Mouse (Mus musculus) CH12.LX (cell line): ENCODE data around the gene Ccdc185. TPM values are rescaled to one million over a fixed set of nuclear protein-coding genes. Genes with fewer than 3 reads are reported as not detected.

Experiments used
- DNase-seq: peaks from one replicate; pipeline ENCODE4 v3.0.0-alpha.2; 2013; ENCODE audit errors: extremely low read depth
- H3K27ac ChIP-seq: 2 replicates; pipeline ENCODE4 v1.5.1; 2012; ENCODE audit warnings: low read depth, mild to moderate bottlenecking, control low read depth, moderate library complexity; ENCODE audit not compliant: insufficient read depth
- H3K27me3 ChIP-seq: replicated peaks from 2 replicates; pipeline ENCODE3; 2012; ENCODE audit warnings: inconsistent platforms
- H3K36me3 ChIP-seq, 2 experiments: replicated peaks in 1 of 2; 2 replicates each; pipeline versions ENCODE3 to v1.6.1; 2012; ENCODE audit warnings: inconsistent platforms in 1 of 2, low read length in 1 of 2, mild to moderate bottlenecking in 1 of 2, mixed read lengths in 1 of 2, moderate library complexity in 1 of 2; ENCODE audit not compliant: control insufficient read depth in 1 of 2, insufficient read depth in 1 of 2
- H3K4me1 ChIP-seq, 2 experiments: 2 replicates each; pipeline ENCODE4 v1.6.1; 2012; ENCODE audit warnings: inconsistent platforms in 1 of 2, moderate library complexity in 1 of 2; ENCODE audit not compliant: insufficient read depth in 2 of 2, control insufficient read depth in 1 of 2
- H3K4me2 ChIP-seq: 2 replicates; pipeline ENCODE4 v1.6.1; 2012; ENCODE audit warnings: low read depth, mild to moderate bottlenecking, control low read depth; ENCODE audit not compliant: poor library complexity, insufficient read depth, severe bottlenecking
- H3K4me3 ChIP-seq, 3 experiments: fragments of 150-350 bp in 1 of 3; sonication (generic) in 1 of 3; replicated peaks in 1 of 3; 2 replicates each; pipeline versions ENCODE3 to v1.5.1; 2011 to 2012; ENCODE audit warnings: low read depth in 2 of 3, low read length in 2 of 3, mild to moderate bottlenecking in 2 of 3, moderate library complexity in 2 of 3, control low read depth in 1 of 3, improper control_type of control experiment in 1 of 3, inconsistent platforms in 1 of 3, mixed read lengths in 1 of 3; ENCODE audit not compliant: poor library complexity in 1 of 3
- H3K79me2 ChIP-seq: replicated peaks from 2 replicates; pipeline ENCODE4 v1.6.1; 2012; ENCODE audit warnings: mild to moderate bottlenecking, moderate library complexity; ENCODE audit not compliant: control insufficient read depth, poor library complexity, insufficient read depth, severe bottlenecking; ENCODE audit errors: extremely low read depth
- H3K9ac ChIP-seq: 2 replicates; pipeline ENCODE4 v1.6.1; 2012; ENCODE audit warnings: low read depth, mild to moderate bottlenecking, control low read depth, moderate library complexity; ENCODE audit not compliant: insufficient read depth
- H3K9me3 ChIP-seq: replicated peaks from 2 replicates; pipeline ENCODE3; 2012; ENCODE audit warnings: low read length, inconsistent platforms, mixed read lengths
- CHD1 ChIP-seq: IDR thresholded peaks from 2 replicates; pipeline ENCODE4 v1.6.1; 2012; ENCODE audit warnings: low read depth, low read length, improper control_type of control experiment, inconsistent platforms
- CHD2 ChIP-seq: IDR thresholded peaks from 2 replicates; pipeline ENCODE4 v1.6.1; 2011; ENCODE audit warnings: low read length, improper control_type of control experiment
- ELF1 ChIP-seq: IDR thresholded peaks from 2 replicates; pipeline ENCODE4 v1.6.1; 2014; ENCODE audit warnings: low read depth, mild to moderate bottlenecking, inconsistent platforms, low read length, improper control_type of control experiment
- EP300 ChIP-seq: IDR thresholded peaks from 2 replicates; pipeline ENCODE4 v1.6.1; 2011; ENCODE audit warnings: low read length, improper control_type of control experiment
- HCFC1 ChIP-seq: IDR thresholded peaks from 2 replicates; pipeline ENCODE4 v1.6.1; 2012; ENCODE audit warnings: low read depth, mild to moderate bottlenecking, inconsistent platforms, low read length, improper control_type of control experiment
- IRF4 ChIP-seq: IDR thresholded peaks from 2 replicates; pipeline ENCODE4 v1.6.1; 2014; ENCODE audit warnings: low read depth, mild to moderate bottlenecking, inconsistent platforms, low read length, improper control_type of control experiment
- MAZ ChIP-seq: IDR thresholded peaks from 2 replicates; pipeline ENCODE4 v1.6.1; 2012; ENCODE audit warnings: low read depth, mild to moderate bottlenecking, inconsistent platforms, low read length, improper control_type of control experiment, moderate library complexity
- MYC ChIP-seq: IDR thresholded peaks from 2 replicates; pipeline ENCODE4 v1.6.1; 2011; ENCODE audit warnings: low read depth, mild to moderate bottlenecking, improper control_type of control experiment, low read length
- NELFE ChIP-seq: IDR thresholded peaks from 2 replicates; pipeline ENCODE4 v1.6.1; 2011; ENCODE audit warnings: low read depth, low read length, improper control_type of control experiment
- NRF1 ChIP-seq: IDR thresholded peaks from 2 replicates; pipeline ENCODE4 v1.6.1; 2014; ENCODE audit warnings: low read depth, mild to moderate bottlenecking, inconsistent platforms, low read length, improper control_type of control experiment, moderate library complexity
- PAX5 ChIP-seq: IDR thresholded peaks from 2 replicates; pipeline ENCODE4 v1.6.1; 2012; ENCODE audit warnings: low read length, inconsistent platforms, mixed read lengths
- POLR2AphosphoS2 ChIP-seq: IDR thresholded peaks from 2 replicates; pipeline ENCODE4 v1.6.1; 2011; ENCODE audit warnings: low read depth, low read length, improper control_type of control experiment
- RCOR1 ChIP-seq: conservative IDR thresholded peaks from 2 replicates; pipeline ENCODE4 v1.6.1; 2012; ENCODE audit warnings: low read depth, mild to moderate bottlenecking, inconsistent platforms, low read length, improper control_type of control experiment
- SIN3A ChIP-seq: IDR thresholded peaks from 2 replicates; pipeline ENCODE4 v1.6.1; 2012; ENCODE audit warnings: low read length, improper control_type of control experiment, inconsistent platforms
- TBP ChIP-seq: conservative IDR thresholded peaks from 2 replicates; pipeline ENCODE4 v1.6.1; 2011; ENCODE audit warnings: low read depth, low read length, improper control_type of control experiment
- TCF12 ChIP-seq: IDR thresholded peaks from 2 replicates; pipeline ENCODE4 v1.6.1; 2014; ENCODE audit warnings: low read depth, mild to moderate bottlenecking, inconsistent platforms, low read length, improper control_type of control experiment
- UBTF ChIP-seq: IDR thresholded peaks from 2 replicates; pipeline ENCODE4 v1.6.1; 2012; ENCODE audit warnings: low read depth, mild to moderate bottlenecking, inconsistent platforms, low read length, improper control_type of control experiment, moderate library complexity
- ZMIZ1 ChIP-seq: IDR thresholded peaks from 2 replicates; pipeline ENCODE4 v1.6.1; 2012; ENCODE audit warnings: low read depth, mild to moderate bottlenecking, inconsistent platforms, low read length, improper control_type of control experiment
- dilution Hi-C: fragments of 300-500 bp; cut with MboI; formaldehyde crosslinking; loops from 2 replicates; pipeline ENCODE4 v1.14.3; 2020; ENCODE audit warnings: low sequenced_read_pairs; ENCODE audit not compliant: extremely low pct_unique_long_range_greater_than_20kb, extremely low pct_ligation_motif_present
- in situ Hi-C: fragments of 300-500 bp; cut with MboI; formaldehyde crosslinking; loops from 3 replicates; pipeline ENCODE4 v1.14.3; 2019; ENCODE audit warnings: low sequenced_read_pairs, low pct_ligation_motif_present, low pct_unique_long_range_greater_than_20kb, mixed read lengths
- polyA plus RNA-seq: library from polyadenylated mRNA; unstranded; fragments of >175 nt; gene quantifications from 2 replicates; pipeline ENCODE4 v1.2.1, GENCODE M21; 2012; ENCODE audit warnings: low read depth; ENCODE audit not compliant: insufficient read length
- total RNA-seq, 2 experiments: library from RNA; depleted of rRNA; stranded (reverse); fragments of 300-350 nt in 1 of 2; fragments of >200 nt in 1 of 2; gene quantifications; 2 replicates each; pipeline ENCODE4 v1.2.3; 2012 to 2014

The Ccdc185 gene
- not detected in 2 replicates for total RNA-seq (2012; rRNA removed)
- not detected in 2 replicates for total RNA-seq (2014; rRNA removed)
- polyA plus RNA-seq, result not detected in 2 replicates

DNA sequence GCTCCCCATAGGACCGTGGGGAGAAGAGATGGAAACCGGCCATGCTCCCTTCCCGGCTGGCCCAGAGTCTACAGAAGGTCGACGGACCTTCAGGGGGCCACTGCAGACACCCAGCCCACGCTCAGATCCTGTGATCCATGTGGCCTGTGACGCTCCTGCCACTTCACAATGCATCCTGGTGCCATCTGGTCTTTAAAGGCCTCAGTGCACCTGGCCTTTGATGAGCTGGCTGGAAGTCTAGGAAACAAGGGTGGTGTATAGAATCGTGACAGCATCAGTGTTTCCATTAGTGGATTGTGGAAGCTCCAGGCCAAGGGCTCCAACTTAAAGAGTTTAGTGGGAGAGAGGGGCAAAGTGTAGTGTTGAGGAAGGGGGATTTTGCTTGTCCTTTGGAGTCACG, at the start of gene Ccdc185:
Gene Ccdc185 (minus strand): TSS at position 101 of the 400 bp plus-strand sequence.
- dilution Hi-C loops, result no loop called here
- H3K36me3 ChIP-seq, result no peaks in the 10 kb centered on the region
- H3K9ac ChIP-seq, result no peak within 1 kb of the TSS
- no peaks in the 10 kb centered on the region for H3K27me3 ChIP-seq
- no peaks in the 10 kb centered on the region for H3K79me2 ChIP-seq
- in situ Hi-C loops, result no loop called here
- no peak within 1 kb of the TSS for H3K4me3 ChIP-seq
- H3K4me2 ChIP-seq, result no peak within 1 kb of the TSS
- H3K9me3 ChIP-seq, result no peaks in the 10 kb centered on the region
- no peaks in the 10 kb centered on the region for H3K4me1 ChIP-seq
- TF ChIP-seq NRF1, result no peak
- TF ChIP-seq HCFC1, result no peak
- TF ChIP-seq ELF1, result no peak
- no peak for TF ChIP-seq EP300
- TF ChIP-seq MAZ, result no peak
- TF ChIP-seq NELFE, result no peak
- TF ChIP-seq TCF12, result no peak
- TF ChIP-seq MYC, result no peak
- TF ChIP-seq IRF4, result no peak
- no peak for TF ChIP-seq CHD2
- no peak for TF ChIP-seq POLR2AphosphoS2
- TF ChIP-seq PAX5, result no peak
- no peak for TF ChIP-seq SIN3A
- TF ChIP-seq ZMIZ1, result no peak
- no peak for TF ChIP-seq TBP
- no peak for TF ChIP-seq UBTF
- no peak for DNase-seq
- H3K27ac ChIP-seq, result no peak within 1 kb of the TSS

DNA sequence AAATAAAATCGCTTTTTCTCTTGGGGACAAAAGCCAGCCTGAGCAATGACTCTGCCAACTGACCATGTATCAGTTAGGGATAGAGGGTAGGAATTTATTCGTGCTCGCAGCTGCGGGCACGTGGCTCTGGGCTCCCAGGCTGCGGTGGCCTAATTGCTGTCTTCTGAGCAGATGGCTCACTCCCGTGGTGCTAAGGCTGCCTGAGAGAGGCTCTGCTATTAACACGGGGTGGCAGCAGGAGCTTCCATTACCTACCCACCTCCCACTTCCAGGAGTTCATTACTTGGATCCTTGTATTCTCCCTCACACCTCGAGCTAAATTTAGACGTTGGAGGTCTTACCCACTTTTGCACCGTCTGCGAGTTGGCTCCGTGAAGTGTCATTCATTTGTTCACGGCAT, 48.1 kb upstream of the Ccdc185 start:
- H3K79me2 ChIP-seq, result no peaks in the 10 kb centered on the region
- TF ChIP-seq CHD1 (no peak), NELFE (no peak), ELF1 (no peak), RCOR1 (no peak), MYC (no peak), MAZ (no peak)
- TF ChIP-seq, all 38 proteins: peak for 0
- Histone ChIP-seq H3K4me1 (peaks cover 0 to 27% of the 10 kb centered on the region in 2 experiments; a peak in 2 of 4 replicates), H3K27ac (no peak overlapping the region), H3K4me3 (no peak overlapping the region), H3K36me3 (no peaks in the 10 kb centered on the region), H3K27me3 (no peaks in the 10 kb centered on the region), H3K9me3 (no peaks in the 10 kb centered on the region), H3K9ac (no peak overlapping the region), H3K4me2 (no peak overlapping the region)
- dilution Hi-C loops (no loop called here), in situ Hi-C loops (loop anchor here (25.0 kb wide), 1 partner anchor 235 kb away; the partner anchor contains the start of gene Capn8)
- no peak for DNase-seq
